ENCODE assay signal across 20 mouse cellular contexts in genomic region chr9:116946787-116947186, GRCm38 (mm10).
DNase-seq lines count a peak whose midpoint lies in the region; ATAC-seq and TF ChIP-seq lines count a peak whose summit lies in the region.
"Had no signal": no experiment of that assay in that cellular context is flagged by ENCODE, and none has a peak within 500 bp of the region (broad histone marks: within the 10 kb centered on the region; RNA-seq: fewer than 3 reads in every experiment).

No protein-coding gene starts in this region.

- no peak for TF ChIP-seq CTCF in kidney, adult 2 months (conservative IDR thresholded peaks at IDR 0.05; ENCODE audit: insufficient read depth, insufficient read length, low read depth, low read length)
- TF ChIP-seq CTCF in left cerebral cortex, adult 2 months (IDR thresholded peaks at IDR 0.05), result no peak

- WGBS in kidney, embryonic 15.5 days, result 91% methylated on average over 3 of the region's 3 CpGs
- WGBS in kidney, adult 2 months, result 88% methylated on average over 3 of the region's 3 CpGs

- H3K27ac ChIP-seq in kidney, embryonic 15.5 days, result 0 out of 2 replicates have a peak overlapping the region, but pooled peaks have one; percentile 0
- no peak overlapping the region for H3K27ac ChIP-seq in kidney, adult 2 months (ENCODE audit: insufficient read depth, low read depth, low read length)
- H3K27ac ChIP-seq in left cerebral cortex, adult 2 months, result no peak overlapping the region
- H3K27ac ChIP-seq: embryonic facial prominence, embryonic 12.5 days; forebrain, embryonic 15.5 days; heart, embryonic 13.5 days; hindbrain, embryonic 15.5 days had no signal

- DNase-seq in adrenal gland, adult 2 months, result peak; percentile 57
- no peak for DNase-seq in adrenal gland, adult 8-10 months
- DNase-seq in kidney, adult 2 months, result no peak
- DNase-seq in left cerebral cortex, adult 2 months (ENCODE audit: extremely low spot score in 1 of 2, low spot score in 2 of 2), result no peak
- DNase-seq: cerebellum, adult 11-12 months; cerebellum, adult 9-10 months; cerebellum, postnatal 25 days; gastrocnemius, postnatal 36 days; heart, adult 11 months; heart, postnatal 36 days had no signal

- no peaks in the 10 kb centered on the region for H3K27me3 ChIP-seq in kidney, embryonic 15.5 days
- H3K27me3 ChIP-seq in kidney, adult 2 months (replicated peaks; ENCODE audit: control insufficient read depth, insufficient read depth, low read length), result no peaks in the 10 kb centered on the region
- H3K27me3 ChIP-seq in megakaryocyte, embryonic 14.5 days (replicated peaks), result no peaks in the 10 kb centered on the region
- H3K27me3 ChIP-seq: CH12.LX; embryonic facial prominence, embryonic 12.5 days; forebrain, embryonic 15.5 days; heart, embryonic 13.5 days; hindbrain, embryonic 15.5 days; Patski had no signal

- no peak overlapping the region for H3K4me3 ChIP-seq in kidney, embryonic 15.5 days (replicated peaks)
- no peak overlapping the region for H3K4me3 ChIP-seq in kidney, adult 2 months (ENCODE audit: insufficient read depth, low read depth, low read length)
- peak overlapping the region; percentile 40 for H3K4me3 ChIP-seq in megakaryocyte, embryonic 14.5 days (replicated peaks)
- H3K4me3 ChIP-seq in left cerebral cortex, adult 2 months, result no peak overlapping the region
- H3K4me3 ChIP-seq: embryonic facial prominence, embryonic 12.5 days; forebrain, embryonic 15.5 days; heart, embryonic 13.5 days; hindbrain, embryonic 15.5 days had no signal

- H3K4me1 ChIP-seq in kidney, embryonic 15.5 days, result peaks cover 30% of the 10 kb centered on the region
- no peaks in the 10 kb centered on the region for H3K4me1 ChIP-seq in kidney, adult 2 months (ENCODE audit: control insufficient read depth, insufficient read depth, low read length)
- no peaks in the 10 kb centered on the region for H3K4me1 ChIP-seq in megakaryocyte, embryonic 14.5 days
- H3K4me1 ChIP-seq: forebrain, embryonic 15.5 days; heart, embryonic 13.5 days; hindbrain, embryonic 15.5 days had no signal

- no peak overlapping the region for H3K4me2 ChIP-seq in kidney, embryonic 15.5 days
- H3K4me2 ChIP-seq: embryonic facial prominence, embryonic 12.5 days; forebrain, embryonic 15.5 days; heart, embryonic 13.5 days; hindbrain, embryonic 15.5 days had no signal

- TF ChIP-seq POLR2A in kidney, adult 2 months (IDR thresholded peaks at IDR 0.05; ENCODE audit: low read depth, low read length), result no peak

- peak; percentile 55 for ATAC-seq in kidney, embryonic 15.5 days (replicated peaks; ENCODE audit: low FRiP score)
- ATAC-seq in megakaryocyte, adult 5-6 weeks (ENCODE audit: poor library complexity, severe bottlenecking), result no peak
- ATAC-seq: activated CD4-positive, CD25-positive, alpha-beta regulatory T cell, adult 4 months; forebrain, embryonic 15.5 days; Patski had no signal

- intact Hi-C loops in left cerebral cortex, adult 2 months (cut with DNase I), result no loop called here

- H3K9me3 ChIP-seq in kidney, embryonic 15.5 days (replicated peaks), result no peaks in the 10 kb centered on the region
- peaks cover 47% of the 10 kb centered on the region for H3K9me3 ChIP-seq in megakaryocyte, embryonic 14.5 days
- H3K9me3 ChIP-seq: embryonic facial prominence, embryonic 12.5 days; forebrain, embryonic 15.5 days; heart, embryonic 13.5 days; hindbrain, embryonic 15.5 days had no signal

- no peak overlapping the region for H3K9ac ChIP-seq in kidney, embryonic 15.5 days
- H3K9ac ChIP-seq: embryonic facial prominence, embryonic 12.5 days; forebrain, embryonic 15.5 days; heart, embryonic 13.5 days; hindbrain, embryonic 15.5 days had no signal

- no peaks in the 10 kb centered on the region for H3K36me3 ChIP-seq in kidney, embryonic 15.5 days
- no peaks in the 10 kb centered on the region for H3K36me3 ChIP-seq in kidney, adult 2 months (ENCODE audit: control insufficient read depth, insufficient read depth, low read length)
- no peaks in the 10 kb centered on the region for H3K36me3 ChIP-seq in megakaryocyte, embryonic 14.5 days (replicated peaks; ENCODE audit: low read length)
- H3K36me3 ChIP-seq: embryonic facial prominence, embryonic 12.5 days; forebrain, embryonic 15.5 days; heart, embryonic 13.5 days; hindbrain, embryonic 15.5 days had no signal
